Mouse (Mus musculus) liver, postnatal 0 days (tissue): ENCODE results near the gene Cox11. TPM values are rescaled to one million over a fixed set of nuclear protein-coding genes. Genes with fewer than 3 reads are reported as not detected.

Source experiments
- ATAC-seq: fragments of 200-750 bp; cut with Nextera tagmentation; 2 replicates; pipeline ENCODE4 v1.8.0; 2017; ENCODE audit warnings: mild to moderate bottlenecking, moderate library complexity
- DNase-seq: peaks from one replicate; pipeline ENCODE4 v3.0.0-alpha.2; 2016
- H3K27ac ChIP-seq: fragments of 300-500 bp; sonication (generic); 2 replicates; pipeline ENCODE4 v1.5.1; 2014; ENCODE audit warnings: antibody characterized with exemption, moderate library complexity, mild to moderate bottlenecking, low read depth
- H3K27me3 ChIP-seq: fragments of 300-500 bp; sonication (generic); 2 replicates; pipeline ENCODE4 v1.6.1; 2014; ENCODE audit warnings: low read length, control low read depth, mixed read lengths; ENCODE audit not compliant: insufficient read depth
- H3K36me3 ChIP-seq: fragments of 300-500 bp; sonication (generic); replicated peaks from 2 replicates; pipeline ENCODE4 v1.6.1; 2014; ENCODE audit warnings: mild to moderate bottlenecking, control low read depth, low read length, moderate library complexity, mixed read lengths; ENCODE audit not compliant: insufficient read depth
- H3K4me1 ChIP-seq: fragments of 300-500 bp; sonication (generic); 2 replicates; pipeline ENCODE4 v1.6.1; 2014; ENCODE audit warnings: antibody characterized with exemption, mild to moderate bottlenecking, control low read depth; ENCODE audit not compliant: insufficient read depth
- H3K4me2 ChIP-seq: fragments of 300-500 bp; sonication (generic); 2 replicates; pipeline ENCODE4 v1.6.1; 2014; ENCODE audit warnings: low read depth, mild to moderate bottlenecking, low read length, moderate library complexity, mixed read lengths
- H3K4me3 ChIP-seq: fragments of 300-500 bp; sonication (generic); 2 replicates; pipeline ENCODE4 v1.5.1; 2014; ENCODE audit warnings: low read depth, low read length
- H3K9ac ChIP-seq: fragments of 300-500 bp; sonication (generic); replicated peaks from 2 replicates; pipeline ENCODE4 v1.6.1; 2014; ENCODE audit warnings: mild to moderate bottlenecking, moderate library complexity
- H3K9me3 ChIP-seq: fragments of 300-500 bp; sonication (generic); 2 replicates; pipeline ENCODE4 v1.6.1; 2016; ENCODE audit warnings: mild to moderate bottlenecking, control low read depth, low read length, mixed read lengths
- CTCF ChIP-seq: sonication (generic); IDR thresholded peaks from 2 replicates; pipeline ENCODE4 v1.5.1; 2016; ENCODE audit warnings: antibody characterized with exemption, low read depth
- EP300 ChIP-seq: IDR thresholded peaks from 2 replicates; pipeline ENCODE4 v1.6.1; 2016; ENCODE audit warnings: antibody characterized with exemption, low read depth, mild to moderate bottlenecking
- WGBS: fragments of 180-500 bp; shearing (Covaris S2); extraction: QIAGEN DNeasy Blood & Tissue Kit; methylation state at CpG from one replicate; pipeline ENCODE4 v1.1.7; 2014; ENCODE audit not compliant: insufficient replicate concordance; 5-methylcytosine and 5-hydroxymethylcytosine counted together
- polyA plus RNA-seq: library from polyadenylated mRNA; unstranded; fragments of >200 nt; fragmentation: Nextera tagmentation; extraction: Ambion mirVana; gene quantifications from 2 replicates; pipeline ENCODE4 v1.2.1, GENCODE M21; 2015

Gene Cox11
- polyA plus RNA-seq, 1 experiment from 2014 or later = 16.3 TPM

DNA sequence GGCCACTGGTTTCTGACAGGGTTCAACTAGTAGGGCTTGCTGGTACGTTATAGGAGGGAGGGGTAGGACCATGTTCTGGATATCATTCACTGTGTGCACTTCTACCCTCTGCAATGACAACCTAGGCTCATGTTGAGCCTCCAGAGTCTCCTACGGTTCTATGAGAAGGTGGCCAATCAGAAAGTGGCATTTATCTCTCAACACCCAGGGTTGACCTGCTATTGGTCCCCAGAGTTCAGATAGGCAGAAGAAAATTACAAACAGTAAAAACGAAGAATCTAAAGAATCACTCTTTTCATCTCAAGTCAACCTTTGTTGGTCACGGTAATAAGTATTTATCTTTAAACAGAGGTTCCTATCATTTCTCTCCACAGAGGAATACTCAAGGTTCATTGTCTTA lies 28.9 kb downstream of the Cox11 start:
- Histone ChIP-seq H3K9me3 (no peaks in the 10 kb centered on the region), H3K4me3 (no peak overlapping the region), H3K4me1 (peaks cover 44% of the 10 kb centered on the region), H3K27ac (peak overlapping the region; percentile 91), H3K4me2 (peak overlapping the region; percentile 27), H3K9ac (no peak overlapping the region), H3K36me3 (peaks cover 17% of the 10 kb centered on the region; the same call in 1 of the 2 replicates), H3K27me3 (no peaks in the 10 kb centered on the region)
- ATAC-seq = peak; percentile 52
- TF ChIP-seq EP300 (no peak), CTCF (no peak)
- WGBS = 43% methylated on average over 4 of the region's 4 CpGs
- DNase-seq = no peak

GRCm38 (mm10) chr11:90667325-90667724 lies 29.4 kb downstream of the Cox11 start:
- no peak overlapping the region for H3K4me3 ChIP-seq
- no peak overlapping the region for H3K9ac ChIP-seq
- H3K4me2 ChIP-seq = no peak overlapping the region
- ATAC-seq = peak; percentile 63
- H3K27ac ChIP-seq = peak overlapping the region; percentile 91
- H3K27me3 ChIP-seq = no peaks in the 10 kb centered on the region
- 75% methylated on average over 6 of the region's 6 CpGs for WGBS
- H3K36me3 ChIP-seq = peaks cover 17% of the 10 kb centered on the region
- H3K4me1 ChIP-seq = peaks cover 44% of the 10 kb centered on the region
- H3K9me3 ChIP-seq = no peaks in the 10 kb centered on the region
- TF ChIP-seq EP300 (no peak), CTCF (no peak)
- DNase-seq = peak; percentile 35

DNA sequence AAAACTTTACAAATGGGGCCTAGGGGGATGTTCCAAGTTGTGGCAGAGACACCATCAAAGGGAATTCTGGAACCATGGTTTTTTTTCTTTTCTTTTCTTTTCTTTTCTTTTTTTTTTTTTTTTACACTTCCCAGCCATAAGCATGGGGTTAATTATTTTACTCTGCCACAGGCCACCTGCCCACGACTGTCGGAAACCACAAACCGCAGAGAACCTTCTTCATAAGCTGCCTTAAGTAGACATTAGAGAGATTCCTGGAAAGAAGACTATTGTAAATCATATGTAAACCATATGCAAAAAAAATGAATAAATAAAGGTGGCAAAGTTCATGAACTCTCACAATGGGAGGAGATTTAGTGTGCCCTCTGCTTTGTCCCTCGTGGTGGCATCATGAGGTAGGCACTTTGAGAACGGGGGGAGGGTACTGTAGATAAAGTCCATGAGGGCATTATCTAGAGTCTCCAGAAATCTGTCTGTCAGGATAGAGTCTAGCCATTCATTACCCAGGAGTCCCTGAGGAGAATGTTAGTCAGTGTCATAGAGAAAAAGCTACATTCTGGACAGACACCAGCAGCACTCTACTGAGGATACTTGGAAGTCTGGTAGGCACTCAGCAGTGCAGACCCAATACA lies 37.6 kb downstream of the Cox11 start:
- Histone ChIP-seq H3K4me3 (peak overlapping the region; percentile 46), H3K9ac (peak overlapping the region; percentile 64), H3K9me3 (no peaks in the 10 kb centered on the region), H3K27me3 (no peaks in the 10 kb centered on the region), H3K4me1 (peaks cover 16% of the 10 kb centered on the region), H3K27ac (peak overlapping the region; percentile 82), H3K4me2 (peak overlapping the region; percentile 65), H3K36me3 (peaks cover 42% of the 10 kb centered on the region)
- TF ChIP-seq CTCF (no peak), EP300 (peak; percentile 98)
- no peak for DNase-seq
- 31% methylated on average over 5 of the region's 5 CpGs for WGBS
- ATAC-seq = peak; percentile 98

GRCm38 (mm10) chr11:90677027-90677426 lies 39.1 kb downstream of the Cox11 start:
- no peak for TF ChIP-seq EP300
- no peak for TF ChIP-seq CTCF
- 86% methylated on average over 7 of the region's 7 CpGs for WGBS
- DNase-seq = no peak
- H3K9ac ChIP-seq = peak overlapping the region; percentile 64
- H3K4me3 ChIP-seq = peak overlapping the region; percentile 46
- peak overlapping the region; percentile 82; the same call in 1 of the 2 replicates for H3K27ac ChIP-seq
- peak overlapping the region; percentile 65 for H3K4me2 ChIP-seq
- H3K9me3 ChIP-seq = no peaks in the 10 kb centered on the region
- peaks cover 16% of the 10 kb centered on the region for H3K4me1 ChIP-seq
- peaks cover 44% of the 10 kb centered on the region for H3K36me3 ChIP-seq
- H3K27me3 ChIP-seq = no peaks in the 10 kb centered on the region
- ATAC-seq = no peak

DNA sequence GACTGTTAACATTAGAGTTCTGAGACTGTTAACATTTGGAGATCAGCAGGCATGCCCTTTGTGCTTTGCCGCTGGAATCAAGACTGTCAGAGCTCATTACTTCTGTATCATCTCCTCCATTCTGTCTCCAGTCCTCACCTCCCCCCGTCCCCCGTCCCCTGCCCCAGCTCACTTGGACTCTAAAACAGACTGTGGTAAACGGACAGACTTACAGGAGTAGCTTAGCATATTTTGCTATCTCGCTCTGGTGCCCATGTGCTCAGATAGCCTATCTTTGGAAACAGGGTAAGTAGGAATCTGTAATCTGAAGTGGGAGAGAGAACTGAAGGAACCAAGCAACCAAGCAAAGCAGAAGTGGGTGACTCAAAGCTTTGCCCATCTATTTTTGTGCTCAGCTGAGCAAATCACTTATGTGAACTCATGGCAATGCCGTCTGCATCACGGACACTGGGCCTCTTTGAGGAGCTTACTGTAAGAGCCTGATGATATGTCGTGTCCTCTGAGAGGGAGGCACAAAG lies 39.9 kb downstream of the Cox11 start:
- no peak overlapping the region for H3K27ac ChIP-seq
- no peaks in the 10 kb centered on the region for H3K9me3 ChIP-seq
- WGBS = 73% methylated on average over 8 of the region's 8 CpGs
- peak overlapping the region; percentile 46 for H3K4me3 ChIP-seq
- H3K9ac ChIP-seq = 0 out of 2 replicates have a peak overlapping the region, but pooled peaks have one; percentile 18
- TF ChIP-seq EP300 (no peak), CTCF (no peak)
- ATAC-seq (no peak), DNase-seq (no peak)
- no peaks in the 10 kb centered on the region for H3K27me3 ChIP-seq
- H3K36me3 ChIP-seq = peaks cover 44% of the 10 kb centered on the region
- H3K4me2 ChIP-seq = peak overlapping the region; percentile 65
- H3K4me1 ChIP-seq = peaks cover 16% of the 10 kb centered on the region

- Histone ChIP-seq H3K9ac (no peak overlapping the region), H3K27ac (no peak overlapping the region), H3K27me3 (no peaks in the 10 kb centered on the region), H3K4me2 (peak overlapping the region; percentile 65), H3K4me1 (peaks cover 16% of the 10 kb centered on the region), H3K36me3 (peaks cover 43% of the 10 kb centered on the region), H3K4me3 (0 out of 2 replicates have a peak overlapping the region, but pooled peaks have one; percentile 46), H3K9me3 (no peaks in the 10 kb centered on the region)
- ATAC-seq (no peak), DNase-seq (no peak)
- TF ChIP-seq EP300 (no peak), CTCF (no peak)
- 91% methylated on average over 5 of the region's 5 CpGs for WGBS
Observed at GRCm38 (mm10) chr11:90678582-90678981, 40.6 kb downstream of the Cox11 start.
